Mouse (Mus musculus) lung, postnatal 4 days (tissue): ENCODE measurements around the gene Prrg1.
"Not testable (repeated sequence)": the region's sequence is repeated elsewhere in the genome, so short reads cannot be mapped to it uniquely, and the experiment has no call there.

Experiments used
- DNase-seq, 2 experiments: peaks; one replicate each; pipeline ENCODE4 v3.0.0; 2021

Prrg1 gene

GRCm38 (mm10) chrX:78583202-78584004, at the start of gene Prrg1:
Gene Prrg1 (minus strand): TSS chrX:78583896.
- DNase-seq, result peak; percentile 82 to 89

- no peak for DNase-seq
These were observed 22.1 kb upstream of the Prrg1 start for GRCm38 (mm10) chrX:78605814-78606213.

- DNase-seq, result no peak
These were observed 9.4 kb upstream of the Prrg1 start for GRCm38 (mm10) chrX:78593138-78593537.

DNA sequence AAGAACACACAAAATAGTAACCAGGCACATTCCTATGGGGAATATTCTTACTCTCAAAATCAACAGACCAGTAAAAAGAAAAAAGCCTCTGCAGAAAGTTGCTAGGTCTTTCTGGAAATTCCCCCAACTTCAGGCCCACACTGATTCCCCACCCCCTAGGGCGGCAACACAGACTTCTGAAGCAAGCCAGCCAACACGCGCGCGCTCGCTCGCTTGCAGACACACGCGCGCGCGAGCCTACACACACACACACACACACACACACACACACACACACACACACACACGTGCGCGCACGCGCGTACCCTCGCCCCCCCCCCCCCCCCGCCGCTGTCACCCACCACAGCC, 868 bp downstream of the Prrg1 start:
- peak; percentile 54 to 81 for DNase-seq

GRCm38 (mm10) chrX:78563451-78563850, 20.2 kb downstream of the Prrg1 start:
- DNase-seq, result no peak

DNA sequence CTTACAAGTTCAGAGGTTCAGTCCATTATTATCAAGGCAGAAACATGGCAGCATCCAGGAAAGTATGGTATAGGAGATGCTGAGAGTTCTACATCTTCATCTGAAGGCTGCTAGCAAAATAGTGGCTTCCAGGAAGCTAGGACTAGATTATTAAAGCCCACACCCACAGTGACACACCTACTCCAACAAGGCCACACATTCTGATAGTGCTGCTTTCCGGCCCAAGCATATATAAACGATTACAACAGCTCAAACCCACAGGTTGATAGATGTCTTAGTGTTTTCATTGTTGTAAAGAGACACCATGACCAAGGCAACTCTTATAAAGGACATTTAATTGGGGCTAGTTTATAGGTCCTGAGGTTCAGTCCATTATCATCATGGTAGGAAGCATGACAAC, 30.3 kb downstream of the Prrg1 start:
- no peak for DNase-seq

DNA sequence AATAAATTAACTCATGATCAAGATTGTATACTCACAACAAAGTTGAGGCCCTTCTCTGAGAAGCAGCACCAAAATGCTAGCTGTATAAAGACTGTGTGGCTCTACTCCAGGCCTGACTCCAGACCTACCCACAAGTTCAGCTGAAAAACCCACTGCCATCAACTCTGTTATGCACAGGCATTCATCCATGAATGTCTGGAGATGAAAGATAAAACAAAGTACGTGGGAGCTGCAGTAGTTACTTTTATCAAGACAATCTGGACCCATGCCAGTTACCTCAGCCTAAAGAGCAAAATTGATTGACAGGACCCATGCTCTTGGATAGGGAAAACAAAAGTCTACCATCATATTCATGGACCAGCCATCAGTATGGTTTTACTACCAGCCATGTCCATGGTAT, 31.0 kb downstream of the Prrg1 start:
- DNase-seq, result no peak

GRCm38 (mm10) chrX:78547696-78548095, 36.0 kb downstream of the Prrg1 start:
- DNase-seq, result no peak

GRCm38 (mm10) chrX:78539734-78540133, 44.0 kb downstream of the Prrg1 start:
- no peak for DNase-seq

- DNase-seq, result no peak
These were observed 44.9 kb downstream of the Prrg1 start for GRCm38 (mm10) chrX:78538632-78539316.

DNA sequence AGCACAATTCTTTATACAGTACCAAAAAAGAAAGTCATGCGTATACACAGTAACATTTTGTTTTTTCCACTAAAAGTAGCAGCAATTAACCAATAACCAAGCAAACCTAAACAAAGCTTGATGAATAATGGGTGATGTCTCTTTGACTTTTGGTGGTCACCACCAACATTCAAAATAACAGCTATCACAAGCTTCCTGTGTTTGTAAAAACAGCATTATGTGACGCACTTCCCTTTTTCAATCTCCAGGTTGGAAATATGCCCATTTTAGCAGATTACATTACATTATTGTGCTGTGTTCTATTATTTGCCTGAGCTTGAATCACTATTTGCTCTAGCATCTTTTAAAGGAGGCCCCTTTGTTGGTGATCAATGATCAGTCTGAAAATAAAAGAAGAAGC, 65.4 kb downstream of the Prrg1 start:
- DNase-seq, result no peak

GRCm38 (mm10) chrX:78482987-78483386, 100.7 kb downstream of the Prrg1 start:
- DNase-seq, result no peak

- no peak for DNase-seq
These were observed 104.0 kb downstream of the Prrg1 start for GRCm38 (mm10) chrX:78479710-78480109.

- DNase-seq, result no peak
These were observed 149.3 kb downstream of the Prrg1 start for GRCm38 (mm10) chrX:78434357-78434756.

- not testable (repeated sequence) for DNase-seq
These were observed 180.3 kb downstream of the Prrg1 start for GRCm38 (mm10) chrX:78403346-78403745.
